Mouse (Mus musculus) G1E (cell line): Measurements from ENCODE around the gene Ralgds. TPM values are rescaled to one million over a fixed set of nuclear protein-coding genes. Genes with fewer than 3 reads are reported as not detected.

ENCODE experiments used
- ATAC-seq: 2 replicates; pipeline ENCODE4 v1.8.0; 2016; ENCODE audit warnings: mild to moderate bottlenecking; ENCODE audit not compliant: insufficient number of reproducible peaks, poor library complexity, low FRiP score, severe bottlenecking; ENCODE audit errors: extremely low read depth
- DNase-seq: peaks from one replicate; pipeline ENCODE4 v3.0.0; 2012; ENCODE audit warnings: low spot score
- H3K27me3 ChIP-seq: 2 replicates; pipeline ENCODE4 v1.6.1; 2012; ENCODE audit warnings: mild to moderate bottlenecking, low read length, inconsistent platforms; ENCODE audit not compliant: insufficient read depth
- H3K36me3 ChIP-seq: replicated peaks from 2 replicates; pipeline ENCODE3; 2012; ENCODE audit warnings: mild to moderate bottlenecking, inconsistent platforms
- H3K4me1 ChIP-seq: 2 replicates; pipeline ENCODE4 v1.6.1; 2012; ENCODE audit warnings: low read depth, low read length, inconsistent platforms, mixed read lengths; ENCODE audit not compliant: insufficient read depth
- H3K4me3 ChIP-seq: 2 replicates; pipeline ENCODE4 v1.5.1; 2012; ENCODE audit warnings: low read depth, mild to moderate bottlenecking, inconsistent platforms, low read length, moderate library complexity, mixed read lengths
- H3K9me3 ChIP-seq: replicated peaks from 2 replicates; pipeline ENCODE4 v1.6.1; 2012; ENCODE audit warnings: inconsistent platforms
- CTCF ChIP-seq: IDR thresholded peaks from 2 replicates; pipeline ENCODE4 v1.5.1; 2012; ENCODE audit warnings: low read depth, low read length, inconsistent platforms, mixed read lengths
- GATA1 ChIP-seq: IDR thresholded peaks from 2 replicates; pipeline ENCODE4 v1.6.1; 2012; ENCODE audit warnings: borderline replicate concordance, low read length, inconsistent platforms, mixed read lengths
- GATA2 ChIP-seq: IDR thresholded peaks from 2 replicates; pipeline ENCODE4 v1.6.1; 2012; ENCODE audit warnings: low read depth, low read length, inconsistent platforms, borderline replicate concordance
- POLR2AphosphoS5 ChIP-seq: IDR thresholded peaks from 2 replicates; pipeline ENCODE4 v1.6.1; 2012; ENCODE audit warnings: low read depth, low read length, inconsistent platforms; ENCODE audit not compliant: insufficient replicate concordance
- TAL1 ChIP-seq: conservative IDR thresholded peaks from 2 replicates; pipeline ENCODE4 v1.6.1; 2012; ENCODE audit warnings: low read depth, low read length, inconsistent platforms, mixed read lengths
- polyA plus RNA-seq: library from polyadenylated mRNA; stranded (reverse); fragments of >175 nt; gene quantifications from 2 replicates; pipeline ENCODE4 v1.2.3, GENCODE M21; 2012
- total RNA-seq, 2 experiments: library from RNA; stranded (forward) in 1 of 2; stranded (reverse) in 1 of 2; fragments of 200-1000 nt in 1 of 2; fragments of >200 nt in 1 of 2; fragmentation: Nextera tagmentation in 1 of 2; gene quantifications; 2 replicates each; pipeline ENCODE4 v1.2.3; 2014 to 2017

The Ralgds gene
- total and polyA plus RNA-seq, 3 experiments: 0.02 to 0.49 TPM; not detected in 1

DNA sequence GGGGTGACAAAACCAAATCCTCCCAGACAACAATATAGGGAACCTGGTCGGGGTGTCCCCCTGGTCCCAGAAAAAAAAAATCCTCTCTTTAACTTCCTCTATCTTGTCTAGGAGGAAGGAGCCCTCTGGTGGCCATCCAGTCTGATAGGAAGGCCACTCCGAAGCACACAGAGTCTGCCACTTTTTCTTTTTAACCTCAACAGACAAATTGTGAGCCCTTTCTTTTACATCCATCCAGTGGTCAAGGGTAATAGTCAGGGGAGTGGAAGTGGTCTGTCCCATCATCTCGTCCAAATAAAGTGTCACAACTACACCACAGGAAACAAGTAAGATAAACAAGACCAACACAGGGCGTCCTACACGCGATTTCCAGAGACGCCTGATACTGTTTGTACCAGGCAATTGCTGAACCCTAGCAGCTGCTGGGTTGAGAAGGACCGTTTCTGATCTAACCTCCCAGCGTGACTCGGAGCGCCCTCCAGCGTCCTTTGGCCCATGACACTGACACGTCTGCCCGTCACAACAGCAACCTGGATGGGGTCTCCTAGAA is 17.6 kb upstream of the Ralgds start:
- no peak overlapping the region for H3K4me3 ChIP-seq
- TF ChIP-seq TAL1: no peak
- no peak for TF ChIP-seq POLR2AphosphoS5
- no peak for TF ChIP-seq GATA2
- no peak for TF ChIP-seq GATA1
- no peak for TF ChIP-seq CTCF
- no peak for ATAC-seq
- H3K9me3 ChIP-seq: no peaks in the 10 kb centered on the region
- H3K4me1 ChIP-seq: 0 out of 2 replicates have a peak, but pooled peaks cover 2% of the 10 kb centered on the region
- no peaks in the 10 kb centered on the region for H3K36me3 ChIP-seq
- no peak for DNase-seq
- H3K27me3 ChIP-seq: peaks cover 25% of the 10 kb centered on the region

DNA sequence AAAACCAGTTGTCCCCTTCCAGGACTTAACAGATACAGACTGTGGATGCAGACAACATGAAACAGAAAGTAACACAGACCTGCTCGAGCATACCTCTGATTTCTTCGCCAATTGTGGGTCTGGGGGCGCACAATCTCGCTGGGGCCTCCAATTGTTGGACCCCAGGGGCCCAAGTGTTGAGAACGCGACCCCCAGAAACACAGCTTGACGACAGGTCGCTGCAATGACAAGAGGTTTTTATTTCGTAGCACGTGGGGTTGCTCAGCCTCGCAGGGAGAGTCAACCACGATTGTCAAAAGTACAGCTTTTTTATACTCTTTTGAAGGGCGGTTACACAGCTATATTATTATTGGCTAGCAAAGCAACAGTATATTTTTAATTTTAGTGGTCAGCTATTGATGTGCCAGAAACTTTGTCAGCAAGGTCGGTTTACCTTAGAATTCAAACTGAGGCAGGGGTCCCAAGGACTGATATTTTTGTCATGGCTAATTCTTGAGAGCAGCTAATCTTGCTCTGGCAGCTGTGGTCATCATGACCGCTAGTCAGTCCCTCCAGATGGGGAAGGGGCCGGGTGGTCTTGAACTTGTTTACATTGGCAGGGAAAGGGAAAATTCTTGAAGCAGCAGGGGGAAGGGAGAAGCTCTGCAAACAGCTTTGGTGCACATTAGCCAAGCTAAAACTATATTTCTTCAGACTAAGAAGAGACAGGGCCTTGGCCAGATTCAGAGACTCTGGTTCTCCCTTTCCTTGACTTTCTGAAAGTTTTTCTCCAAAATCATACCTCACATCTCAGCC is 16.9 kb upstream of the Ralgds start:
- DNase-seq (no peak), ATAC-seq (no peak)
- Histone ChIP-seq H3K27me3 (peaks cover 25% of the 10 kb centered on the region), H3K4me3 (no peak overlapping the region), H3K9me3 (no peaks in the 10 kb centered on the region), H3K36me3 (no peaks in the 10 kb centered on the region), H3K4me1 (0 out of 2 replicates have a peak, but pooled peaks cover 2% of the 10 kb centered on the region)
- TF ChIP-seq TAL1: no peak
- no peak for TF ChIP-seq GATA2

DNA sequence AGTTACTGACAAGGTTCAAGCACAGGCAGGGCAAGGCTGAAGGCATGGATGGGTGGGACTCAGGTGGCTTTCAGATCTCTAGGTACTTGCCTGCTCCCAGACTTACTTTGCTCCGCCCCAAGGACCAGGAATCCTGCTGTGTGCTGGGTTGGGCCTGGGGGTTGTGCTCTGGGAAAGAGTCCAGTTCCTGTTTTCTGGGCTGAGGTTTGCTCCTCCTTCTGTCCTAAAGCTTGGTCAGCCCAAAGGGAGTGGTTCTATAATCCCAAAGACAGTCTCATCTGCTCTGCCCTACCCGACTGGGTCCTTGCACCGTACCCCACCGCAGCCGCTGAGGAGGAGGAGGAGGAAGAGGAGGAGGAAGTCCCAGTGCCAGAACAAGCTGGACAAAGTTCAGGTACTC is 16.3 kb upstream of the Ralgds start, which contains the start of gene Gbgt1:
Gbgt1 (plus strand) TSS at position 221 of the 400 bp plus-strand sequence.
- DNase-seq (no peak), ATAC-seq (no peak)
- Histone ChIP-seq H3K36me3 (no peaks in the 10 kb centered on the region), H3K9me3 (no peaks in the 10 kb centered on the region), H3K4me3 (no peak within 1 kb of the TSS), H3K4me1 (0 out of 2 replicates have a peak, but pooled peaks cover 2% of the 10 kb centered on the region), H3K27me3 (peaks cover 25% of the 10 kb centered on the region)
- TF ChIP-seq GATA1 (no peak), POLR2AphosphoS5 (no peak), CTCF (no peak), TAL1 (no peak), GATA2 (no peak)

DNA sequence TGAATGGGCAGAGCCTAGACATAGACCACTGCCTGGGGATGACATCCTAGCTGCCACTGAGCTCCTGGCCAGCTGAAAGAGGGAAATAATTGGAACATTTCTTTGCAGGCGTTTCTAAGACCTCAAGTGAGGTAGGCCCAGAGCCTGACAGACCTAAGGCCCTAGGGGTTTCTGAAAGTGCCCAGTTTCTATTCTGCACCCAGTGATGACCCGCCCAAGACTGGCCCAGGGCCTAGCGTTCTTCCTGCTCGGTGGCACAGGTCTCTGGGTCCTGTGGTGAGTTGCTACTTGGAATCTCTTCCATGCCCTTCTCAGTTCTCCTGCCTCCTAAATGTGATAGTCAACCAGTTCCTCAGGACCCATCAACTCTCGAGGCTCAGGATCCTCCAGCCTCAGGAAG is 15.4 kb upstream of the Ralgds start:
- no peaks in the 10 kb centered on the region for H3K9me3 ChIP-seq
- ATAC-seq (no peak), DNase-seq (no peak)
- H3K27me3 ChIP-seq: peaks cover 29% of the 10 kb centered on the region
- H3K4me1 ChIP-seq: 0 out of 2 replicates have a peak, but pooled peaks cover 2% of the 10 kb centered on the region
- no peak overlapping the region for H3K4me3 ChIP-seq
- TF ChIP-seq POLR2AphosphoS5 (no peak), GATA2 (no peak), TAL1 (no peak), GATA1 (no peak), CTCF (no peak)
- H3K36me3 ChIP-seq: no peaks in the 10 kb centered on the region

DNA sequence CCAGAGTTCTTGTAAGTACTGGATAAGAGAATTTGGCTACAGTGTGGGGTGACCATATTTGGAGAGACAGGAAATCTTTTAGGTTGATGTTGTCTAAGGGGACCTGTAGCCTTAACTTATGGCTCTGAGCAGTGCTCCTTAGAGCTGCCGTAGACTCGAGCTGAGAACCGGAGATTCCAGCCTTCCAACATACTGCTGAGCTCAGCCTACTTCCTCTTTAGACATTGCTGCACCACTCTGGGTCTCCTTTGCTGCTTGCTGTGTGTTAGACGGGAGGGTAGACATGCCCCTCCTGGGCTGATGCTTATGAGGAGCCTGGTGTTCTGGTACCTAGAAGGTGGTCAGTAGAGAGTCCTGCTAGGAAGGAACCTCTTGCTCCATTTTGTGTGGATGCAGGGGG is 14.5 kb upstream of the Ralgds start:
- no peak for ATAC-seq
- TF ChIP-seq CTCF (no peak), TAL1 (no peak), GATA1 (no peak), POLR2AphosphoS5 (no peak), GATA2 (no peak)
- DNase-seq: no peak
- peaks cover 34% of the 10 kb centered on the region for H3K27me3 ChIP-seq
- 0 out of 2 replicates have a peak, but pooled peaks cover 2% of the 10 kb centered on the region for H3K4me1 ChIP-seq
- H3K9me3 ChIP-seq: no peaks in the 10 kb centered on the region
- H3K36me3 ChIP-seq: no peaks in the 10 kb centered on the region
- H3K4me3 ChIP-seq: no peak overlapping the region

- Histone ChIP-seq H3K9me3 (no peaks in the 10 kb centered on the region), H3K36me3 (no peaks in the 10 kb centered on the region), H3K27me3 (peaks cover 30% of the 10 kb centered on the region), H3K4me3 (no peak overlapping the region), H3K4me1 (no peaks in the 10 kb centered on the region)
- DNase-seq (no peak), ATAC-seq (no peak)
- TF ChIP-seq POLR2AphosphoS5 (no peak), CTCF (no peak), GATA1 (no peak), GATA2 (no peak), TAL1 (no peak)
Observed at GRCm38 (mm10) chr2:28502987-28503386, 9.9 kb upstream of the Ralgds start.

DNA sequence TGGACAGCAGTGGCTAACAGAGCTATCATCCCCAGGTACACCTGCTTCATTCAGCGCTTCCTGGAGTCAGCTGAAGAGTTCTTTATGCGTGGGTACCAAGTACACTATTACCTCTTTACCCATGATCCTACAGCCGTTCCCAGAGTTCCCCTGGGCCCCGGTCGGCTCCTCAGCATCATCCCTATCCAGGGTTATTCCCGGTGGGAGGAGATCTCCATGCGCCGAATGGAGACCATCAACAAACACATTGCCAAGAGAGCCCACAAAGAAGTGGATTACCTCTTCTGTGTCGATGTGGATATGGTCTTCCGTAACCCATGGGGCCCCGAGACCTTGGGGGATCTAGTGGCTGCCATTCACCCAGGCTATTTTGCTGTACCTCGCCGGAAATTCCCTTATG is 8.2 kb upstream of the Ralgds start:
- ATAC-seq: no peak
- no peak overlapping the region for H3K4me3 ChIP-seq
- H3K4me1 ChIP-seq: no peaks in the 10 kb centered on the region
- peaks cover 31% of the 10 kb centered on the region for H3K27me3 ChIP-seq
- TF ChIP-seq GATA1: no peak
- no peak for TF ChIP-seq POLR2AphosphoS5
- no peak for TF ChIP-seq CTCF
- no peak for TF ChIP-seq TAL1
- no peak for TF ChIP-seq GATA2
- DNase-seq: no peak
- H3K9me3 ChIP-seq: no peaks in the 10 kb centered on the region
- no peaks in the 10 kb centered on the region for H3K36me3 ChIP-seq
